Mouse (Mus musculus): ENCODE data around the gene Cdh1. TPM values are rescaled to one million over a fixed set of nuclear protein-coding genes. Genes with fewer than 3 reads are reported as not detected.

Cdh1 gene
- total and polyA plus RNA-seq, 3 experiments, result 0.13 TPM; not detected in 2

- Histone ChIP-seq H3K4me3 (replicated peaks in 1 of 3; ENCODE audit: low read depth in 2 of 3, low read length in 2 of 3, poor library complexity in 1 of 3) (no peak overlapping the region), H3K79me2 (replicated peaks; ENCODE audit: control insufficient read depth, extremely low read depth, insufficient read depth, poor library complexity, severe bottlenecking) (no peaks in the 10 kb centered on the region), H3K27me3 (replicated peaks) (no peaks in the 10 kb centered on the region), H3K27ac (ENCODE audit: insufficient read depth, low read depth) (no peak overlapping the region), H3K4me1 (ENCODE audit: control insufficient read depth in 1 of 2, insufficient read depth in 2 of 2) (peaks cover 0 to 7% of the 10 kb centered on the region in 2 experiments; a peak in 1 of 4 replicates), H3K9ac (ENCODE audit: insufficient read depth, low read depth) (no peak overlapping the region), H3K9me3 (replicated peaks; ENCODE audit: low read length) (no peaks in the 10 kb centered on the region), H3K4me2 (ENCODE audit: insufficient read depth, low read depth, poor library complexity, severe bottlenecking) (no peak overlapping the region), H3K36me3 (replicated peaks in 1 of 2; ENCODE audit: control insufficient read depth in 1 of 2, insufficient read depth in 1 of 2, low read length in 1 of 2) (no peaks in the 10 kb centered on the region)
- dilution Hi-C loops (cut with MboI; ENCODE audit: extremely low pct_ligation_motif_present, extremely low pct_unique_long_range_greater_than_20kb, low sequenced_read_pairs), result no loop called here
- DNase-seq (ENCODE audit: extremely low read depth), result no peak
- in situ Hi-C loops (cut with MboI; ENCODE audit: low pct_ligation_motif_present, low pct_unique_long_range_greater_than_20kb, low sequenced_read_pairs), result no loop called here
- no peak for TF ChIP-seq ELF1 (IDR thresholded peaks at IDR 0.05; ENCODE audit: low read depth, low read length)
- no peak for TF ChIP-seq NRF1 (IDR thresholded peaks at IDR 0.05; ENCODE audit: low read depth, low read length)
- no peak for TF ChIP-seq E2F4 (IDR thresholded peaks at IDR 0.05; ENCODE audit: insufficient replicate concordance, low read depth, low read length)
- no peak for TF ChIP-seq JUN (IDR thresholded peaks at IDR 0.05; ENCODE audit: insufficient read depth, low read depth, low read length)
- no peak for TF ChIP-seq ZC3H11A (IDR thresholded peaks at IDR 0.05; ENCODE audit: low read depth, low read length)
- no peak for TF ChIP-seq ZMIZ1 (IDR thresholded peaks at IDR 0.05; ENCODE audit: low read depth, low read length)
- no peak for TF ChIP-seq BHLHE40 (IDR thresholded peaks at IDR 0.05; ENCODE audit: low read depth, low read length)
- no peak for TF ChIP-seq MAX (IDR thresholded peaks at IDR 0.05; ENCODE audit: low read length)
- no peak for TF ChIP-seq SMC3 (IDR thresholded peaks at IDR 0.05; ENCODE audit: low read depth, low read length)
- TF ChIP-seq EP300 (IDR thresholded peaks at IDR 0.05; ENCODE audit: low read length), result no peak
- no peak for TF ChIP-seq POLR2A (IDR thresholded peaks at IDR 0.05; ENCODE audit: low read depth, low read length)
- no peak for TF ChIP-seq ZNF384 (IDR thresholded peaks at IDR 0.05; ENCODE audit: low read depth, low read length)
- no peak for TF ChIP-seq CTCF (conservative IDR thresholded peaks at IDR 0.05 in 1 of 2, IDR thresholded peaks at IDR 0.05 in 1 of 2; ENCODE audit: low read depth in 2 of 2, low read length in 2 of 2)
- TF ChIP-seq PAX5 (IDR thresholded peaks at IDR 0.05; ENCODE audit: low read length), result no peak
- TF ChIP-seq RCOR1 (conservative IDR thresholded peaks at IDR 0.05; ENCODE audit: low read depth, low read length), result no peak
Observed at GRCm38 (mm10) chr8:106614704-106615103, 11.6 kb downstream of the Cdh1 start.

- Histone ChIP-seq H3K9ac (ENCODE audit: insufficient read depth, low read depth) (no peak overlapping the region), H3K4me2 (ENCODE audit: insufficient read depth, low read depth, poor library complexity, severe bottlenecking) (no peak overlapping the region), H3K79me2 (replicated peaks; ENCODE audit: control insufficient read depth, extremely low read depth, insufficient read depth, poor library complexity, severe bottlenecking) (no peaks in the 10 kb centered on the region), H3K27ac (ENCODE audit: insufficient read depth, low read depth) (no peak overlapping the region), H3K4me3 (replicated peaks in 1 of 3; ENCODE audit: low read depth in 2 of 3, low read length in 2 of 3, poor library complexity in 1 of 3) (no peak overlapping the region), H3K36me3 (replicated peaks in 1 of 2; ENCODE audit: control insufficient read depth in 1 of 2, insufficient read depth in 1 of 2, low read length in 1 of 2) (no peaks in the 10 kb centered on the region), H3K27me3 (replicated peaks) (no peaks in the 10 kb centered on the region), H3K9me3 (replicated peaks; ENCODE audit: low read length) (no peaks in the 10 kb centered on the region), H3K4me1 (ENCODE audit: control insufficient read depth in 1 of 2, insufficient read depth in 2 of 2) (peaks cover 0 to 7% of the 10 kb centered on the region in 2 experiments; a peak in 1 of 4 replicates)
- dilution Hi-C loops (cut with MboI; ENCODE audit: extremely low pct_ligation_motif_present, extremely low pct_unique_long_range_greater_than_20kb, low sequenced_read_pairs), result no loop called here
- in situ Hi-C loops (cut with MboI; ENCODE audit: low pct_ligation_motif_present, low pct_unique_long_range_greater_than_20kb, low sequenced_read_pairs), result no loop called here
- no peak for DNase-seq (ENCODE audit: extremely low read depth)
- TF ChIP-seq CTCF (conservative IDR thresholded peaks at IDR 0.05 in 1 of 2, IDR thresholded peaks at IDR 0.05 in 1 of 2; ENCODE audit: low read depth in 2 of 2, low read length in 2 of 2), result no peak
- no peak for TF ChIP-seq SMC3 (IDR thresholded peaks at IDR 0.05; ENCODE audit: low read depth, low read length)
- no peak for TF ChIP-seq JUN (IDR thresholded peaks at IDR 0.05; ENCODE audit: insufficient read depth, low read depth, low read length)
- no peak for TF ChIP-seq NELFE (IDR thresholded peaks at IDR 0.05; ENCODE audit: low read depth, low read length)
- no peak for TF ChIP-seq ZC3H11A (IDR thresholded peaks at IDR 0.05; ENCODE audit: low read depth, low read length)
- no peak for TF ChIP-seq BHLHE40 (IDR thresholded peaks at IDR 0.05; ENCODE audit: low read depth, low read length)
- no peak for TF ChIP-seq POLR2AphosphoS2 (IDR thresholded peaks at IDR 0.05; ENCODE audit: low read depth, low read length)
- no peak for TF ChIP-seq CHD2 (IDR thresholded peaks at IDR 0.05; ENCODE audit: low read length)
- TF ChIP-seq TBP (conservative IDR thresholded peaks at IDR 0.05; ENCODE audit: low read depth, low read length), result no peak
- TF ChIP-seq EP300 (IDR thresholded peaks at IDR 0.05; ENCODE audit: low read length), result no peak
- TF ChIP-seq KAT2A (IDR thresholded peaks at IDR 0.05; ENCODE audit: insufficient replicate concordance, low read length), result no peak
- no peak for TF ChIP-seq SIN3A (IDR thresholded peaks at IDR 0.05; ENCODE audit: low read length)
- no peak for TF ChIP-seq MAFK (IDR thresholded peaks at IDR 0.05; ENCODE audit: insufficient replicate concordance, low read length)
- TF ChIP-seq ZKSCAN1 (IDR thresholded peaks at IDR 0.05; ENCODE audit: borderline replicate concordance, low read depth, low read length), result no peak
- TF ChIP-seq JUND (conservative IDR thresholded peaks at IDR 0.05; ENCODE audit: low read depth, low read length), result no peak
Observed at GRCm38 (mm10) chr8:106615661-106616299, 12.6 kb downstream of the Cdh1 start.
